Mouse (Mus musculus): ENCODE data around the gene Rnf130. TPM values are rescaled to one million over a fixed set of nuclear protein-coding genes. Genes with fewer than 3 reads are reported as not detected.
"Not testable (repeated sequence)": the region's sequence is repeated elsewhere in the genome, so short reads cannot be mapped to it uniquely, and the experiment has no call there.

Gene Rnf130
- polyA plus RNA-seq, 1 experiment from 2014 or later = 64.1 TPM

DNA sequence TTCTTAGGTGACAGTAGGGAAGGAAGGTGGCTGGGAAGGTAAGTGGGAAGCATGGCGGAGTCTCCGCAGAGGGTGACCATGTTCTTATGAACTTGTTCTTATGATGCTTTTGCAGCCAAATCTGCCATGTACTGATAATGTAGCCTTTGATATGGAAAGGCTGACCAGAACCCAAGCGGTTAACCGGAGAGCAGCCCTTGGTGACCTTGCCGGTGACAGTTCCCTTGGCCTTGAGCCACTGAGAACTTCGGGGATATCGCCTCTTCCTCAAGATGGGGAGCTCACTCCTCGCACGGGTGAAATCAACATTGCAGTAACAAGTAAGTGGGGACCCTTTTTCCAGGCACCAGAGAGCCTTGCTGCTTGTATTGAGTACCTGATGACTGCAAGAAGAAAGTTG lies 70.5 kb downstream of the Rnf130 start:
- no peak overlapping the region for H3K9ac ChIP-seq
- no peak overlapping the region for H3K4me3 ChIP-seq
- ATAC-seq = no peak
- H3K36me3 ChIP-seq (ENCODE audit: poor library complexity, severe bottlenecking) = peaks cover 84% of the 10 kb centered on the region
- H3K4me1 ChIP-seq = peaks cover 8% of the 10 kb centered on the region
- H3K9me3 ChIP-seq (replicated peaks) = no peaks in the 10 kb centered on the region
- H3K4me2 ChIP-seq = no peak overlapping the region
- WGBS = 95% methylated on average over 9 of the region's 9 CpGs
- H3K27ac ChIP-seq = no peak overlapping the region
- H3K27me3 ChIP-seq = no peaks in the 10 kb centered on the region

DNA sequence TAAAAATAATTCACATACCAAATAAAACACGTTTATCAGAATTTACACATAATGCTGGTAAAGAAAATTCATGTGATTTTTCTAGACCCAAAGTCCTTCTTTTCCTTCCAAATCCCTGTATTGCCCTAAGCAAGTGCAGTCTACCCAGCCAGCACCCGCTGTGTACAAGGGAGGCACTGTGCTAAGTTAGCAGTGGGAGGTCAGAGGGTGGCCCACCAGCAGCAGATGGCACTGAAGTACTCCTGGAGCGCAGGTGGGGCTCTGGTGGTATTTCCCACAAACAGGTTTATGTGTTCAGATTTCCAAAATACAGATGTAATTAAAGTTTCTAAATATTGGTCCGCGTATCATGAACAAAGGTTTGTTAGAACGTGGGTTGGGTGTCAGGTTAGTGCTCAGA lies 71.9 kb downstream of the Rnf130 start:
- no peaks in the 10 kb centered on the region for H3K9me3 ChIP-seq (replicated peaks)
- 96% methylated on average over 6 of the region's 6 CpGs for WGBS
- H3K4me3 ChIP-seq = no peak overlapping the region
- no peaks in the 10 kb centered on the region for H3K27me3 ChIP-seq
- H3K27ac ChIP-seq = no peak overlapping the region
- no peak for ATAC-seq
- H3K36me3 ChIP-seq (ENCODE audit: poor library complexity, severe bottlenecking) = peaks cover 76% of the 10 kb centered on the region
- no peak overlapping the region for H3K4me2 ChIP-seq
- no peak overlapping the region for H3K9ac ChIP-seq
- no peaks in the 10 kb centered on the region for H3K4me1 ChIP-seq

DNA sequence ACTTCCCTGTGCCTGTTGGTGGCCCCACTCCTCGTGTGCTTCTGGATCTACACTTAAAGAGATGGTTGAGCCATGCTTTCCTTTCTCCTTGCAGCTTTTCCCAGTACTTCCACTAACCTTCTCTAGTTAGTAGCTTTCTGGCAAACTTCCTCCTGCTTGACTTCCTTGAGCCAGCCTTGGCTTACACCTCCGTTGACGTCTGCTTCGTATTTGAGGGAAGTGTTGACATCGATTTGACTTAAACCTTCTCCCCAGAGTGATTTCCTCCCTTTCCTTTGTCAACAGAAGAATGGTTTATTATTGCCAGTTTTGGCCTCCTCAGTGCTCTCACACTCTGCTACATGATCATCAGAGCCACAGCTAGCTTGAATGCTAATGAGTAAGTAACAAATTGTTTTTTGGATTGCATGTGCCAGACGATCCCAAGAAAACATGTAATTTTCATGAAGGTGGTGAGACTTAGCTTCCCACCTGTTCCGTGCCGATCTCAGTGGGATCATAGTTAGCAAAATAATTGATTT lies 73.9 kb downstream of the Rnf130 start:
- 82% methylated on average over 8 of the region's 8 CpGs for WGBS

DNA sequence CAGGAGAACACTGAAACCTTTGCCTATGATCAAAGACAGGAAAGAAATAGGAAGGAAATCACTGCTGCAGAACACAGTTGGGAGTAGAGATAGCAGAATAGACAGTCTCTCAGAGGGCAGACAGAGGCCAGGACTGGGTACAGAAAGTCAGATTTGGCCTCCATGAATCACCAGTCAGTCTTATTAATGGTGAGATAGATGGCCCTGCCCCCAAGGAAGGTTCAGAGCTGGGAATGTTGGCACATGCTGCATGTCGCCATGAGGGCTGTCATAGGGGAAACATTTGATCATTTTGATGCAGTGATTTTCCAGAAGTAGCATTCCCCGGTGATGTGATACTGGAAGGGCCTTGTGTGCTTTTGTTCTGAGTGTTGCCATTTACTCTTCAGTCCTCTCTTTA lies 74.5 kb downstream of the Rnf130 start:
- no peaks in the 10 kb centered on the region for H3K27me3 ChIP-seq
- peaks cover 76% of the 10 kb centered on the region for H3K36me3 ChIP-seq (ENCODE audit: poor library complexity, severe bottlenecking)
- no peak overlapping the region for H3K4me2 ChIP-seq
- H3K4me3 ChIP-seq = no peak overlapping the region
- H3K9me3 ChIP-seq (replicated peaks) = no peaks in the 10 kb centered on the region
- H3K27ac ChIP-seq = no peak overlapping the region
- WGBS = 90% methylated on average over 2 of the region's 2 CpGs
- no peak overlapping the region for H3K9ac ChIP-seq
- no peaks in the 10 kb centered on the region for H3K4me1 ChIP-seq
- ATAC-seq = no peak

More for the DNA sequence above, 73.9 kb downstream of the Rnf130 start:
- no peaks in the 10 kb centered on the region for H3K9me3 ChIP-seq (replicated peaks)
- no peak overlapping the region for H3K9ac ChIP-seq
- H3K4me2 ChIP-seq = no peak overlapping the region
- H3K36me3 ChIP-seq (ENCODE audit: poor library complexity, severe bottlenecking) = peaks cover 74% of the 10 kb centered on the region
- no peak overlapping the region for H3K4me3 ChIP-seq
- no peak overlapping the region for H3K27ac ChIP-seq
- no peak for ATAC-seq
- no peaks in the 10 kb centered on the region for H3K27me3 ChIP-seq
- H3K4me1 ChIP-seq = no peaks in the 10 kb centered on the region

DNA sequence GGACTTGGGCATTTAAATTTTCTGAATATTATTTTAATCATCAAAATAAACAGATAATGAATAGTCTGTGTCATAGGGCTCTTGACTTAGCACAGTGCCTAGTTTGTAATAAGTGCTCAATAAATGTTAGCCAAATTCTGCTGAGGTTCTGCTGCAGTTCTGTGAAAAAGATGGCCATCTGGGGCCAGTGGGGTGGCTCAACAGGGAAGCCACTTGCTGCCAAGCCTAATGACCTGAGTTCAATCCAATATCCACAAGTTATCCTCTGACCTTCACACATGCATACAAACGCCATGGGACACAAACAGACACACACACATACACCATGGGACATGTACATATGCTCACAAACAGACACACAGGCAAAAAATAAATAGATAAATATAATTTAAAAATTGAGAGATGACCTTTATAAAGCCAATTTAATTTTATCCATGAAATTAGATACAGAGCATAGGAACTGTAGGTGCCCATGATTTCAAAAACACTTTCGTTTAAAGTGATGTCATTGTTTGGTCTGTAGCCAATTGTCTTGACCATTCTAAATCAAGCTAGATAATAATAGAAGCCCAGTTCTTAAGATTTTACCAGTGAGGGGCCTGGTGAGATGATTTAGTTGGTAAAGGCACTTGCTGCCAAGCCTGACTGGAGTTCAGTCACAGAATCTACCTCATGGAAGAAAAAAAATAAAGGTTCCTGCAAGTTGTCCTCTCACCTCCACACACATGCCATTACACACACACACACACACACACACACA lies 75.6 kb downstream of the Rnf130 start:
- Histone ChIP-seq H3K4me3 (no peak overlapping the region), H3K4me2 (no peak overlapping the region), H3K9ac (no peak overlapping the region), H3K4me1 (no peaks in the 10 kb centered on the region), H3K27ac (no peak overlapping the region), H3K36me3 (ENCODE audit: poor library complexity, severe bottlenecking) (peaks cover 73% of the 10 kb centered on the region), H3K9me3 (replicated peaks) (no peaks in the 10 kb centered on the region), H3K27me3 (no peaks in the 10 kb centered on the region)
- WGBS = 90% methylated on average over 2 of the region's 2 CpGs
- ATAC-seq = no peak

DNA sequence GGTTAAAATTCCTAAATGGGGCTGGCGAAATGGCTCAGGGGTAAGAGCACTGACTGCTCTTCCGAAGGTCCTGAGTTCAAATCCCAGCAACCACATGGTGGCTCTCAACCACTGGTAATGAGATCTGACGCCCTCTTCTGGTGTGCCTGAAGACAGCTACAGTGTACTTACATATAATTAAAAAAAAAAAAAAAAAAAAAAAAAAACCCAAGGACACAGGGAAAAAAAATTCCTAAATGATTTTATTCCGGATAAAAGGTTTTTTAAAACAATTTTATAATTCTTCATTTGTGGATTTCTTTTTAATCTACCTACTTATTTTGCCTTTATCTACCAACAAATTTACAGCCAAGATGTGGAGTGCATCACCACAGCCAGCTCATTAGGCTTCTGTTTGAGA lies 76.8 kb downstream of the Rnf130 start:
- 90% methylated on average over 4 of the region's 4 CpGs for WGBS
- not testable (repeated sequence) for H3K9ac ChIP-seq; ATAC-seq; H3K27me3 ChIP-seq; H3K9me3 ChIP-seq (replicated peaks); H3K4me1 ChIP-seq; H3K4me3 ChIP-seq; H3K27ac ChIP-seq; H3K4me2 ChIP-seq
- H3K36me3 ChIP-seq (ENCODE audit: poor library complexity, severe bottlenecking) = peaks cover 71% of the 10 kb centered on the region

DNA sequence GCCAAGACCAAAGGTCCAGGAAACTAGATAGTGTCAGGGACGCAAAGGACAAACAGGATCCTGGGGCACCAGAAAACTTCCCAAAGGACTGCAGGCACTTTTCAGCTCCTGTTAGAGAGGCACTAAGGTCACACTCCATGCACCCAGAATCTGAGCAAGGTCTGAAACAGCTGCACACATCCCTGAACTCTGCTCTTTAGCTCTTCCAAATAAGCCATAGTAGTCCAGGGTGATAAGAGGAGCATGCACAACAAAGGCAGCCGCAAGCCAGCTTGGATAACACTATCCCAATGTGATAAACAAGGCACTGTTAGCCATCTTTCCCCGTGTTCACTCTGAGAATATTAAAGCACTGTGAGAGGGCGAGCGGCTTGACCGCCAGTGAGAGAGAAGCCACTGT lies 78.9 kb downstream of the Rnf130 start:
- 92% methylated on average over 6 of the region's 6 CpGs for WGBS
- ATAC-seq = no peak

DNA sequence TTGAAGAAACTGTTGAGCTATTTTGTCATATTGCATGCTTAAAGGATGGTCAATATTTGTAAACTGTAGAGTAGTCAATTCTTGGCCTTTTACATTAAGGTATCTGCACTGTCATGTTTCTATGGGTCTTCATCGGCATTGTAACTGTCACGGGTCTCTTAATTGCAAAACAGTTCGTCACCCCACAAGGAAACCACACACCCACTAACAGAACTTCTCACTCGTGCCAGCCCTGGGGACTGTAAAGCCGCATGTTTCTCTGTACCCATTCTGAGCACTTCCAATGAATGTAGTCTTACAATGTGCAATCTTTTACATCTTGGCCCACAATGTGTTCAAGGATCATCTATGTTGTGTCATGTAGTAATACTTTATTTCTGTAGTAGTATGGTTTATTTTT lies 80.1 kb downstream of the Rnf130 start:
- Histone ChIP-seq H3K27me3 (no peaks in the 10 kb centered on the region), H3K36me3 (ENCODE audit: poor library complexity, severe bottlenecking) (peaks cover 53% of the 10 kb centered on the region), H3K4me3 (no peak overlapping the region), H3K9me3 (replicated peaks) (no peaks in the 10 kb centered on the region), H3K27ac (no peak overlapping the region), H3K4me2 (no peak overlapping the region), H3K4me1 (no peaks in the 10 kb centered on the region), H3K9ac (no peak overlapping the region)
- ATAC-seq = no peak
- 93% methylated on average over 5 of the region's 5 CpGs for WGBS

More for the DNA sequence above, 78.9 kb downstream of the Rnf130 start:
- Histone ChIP-seq H3K9ac (no peak overlapping the region), H3K36me3 (ENCODE audit: poor library complexity, severe bottlenecking) (peaks cover 59% of the 10 kb centered on the region), H3K4me1 (no peaks in the 10 kb centered on the region), H3K4me2 (no peak overlapping the region), H3K9me3 (replicated peaks) (no peaks in the 10 kb centered on the region), H3K4me3 (no peak overlapping the region), H3K27me3 (no peaks in the 10 kb centered on the region), H3K27ac (no peak overlapping the region)

DNA sequence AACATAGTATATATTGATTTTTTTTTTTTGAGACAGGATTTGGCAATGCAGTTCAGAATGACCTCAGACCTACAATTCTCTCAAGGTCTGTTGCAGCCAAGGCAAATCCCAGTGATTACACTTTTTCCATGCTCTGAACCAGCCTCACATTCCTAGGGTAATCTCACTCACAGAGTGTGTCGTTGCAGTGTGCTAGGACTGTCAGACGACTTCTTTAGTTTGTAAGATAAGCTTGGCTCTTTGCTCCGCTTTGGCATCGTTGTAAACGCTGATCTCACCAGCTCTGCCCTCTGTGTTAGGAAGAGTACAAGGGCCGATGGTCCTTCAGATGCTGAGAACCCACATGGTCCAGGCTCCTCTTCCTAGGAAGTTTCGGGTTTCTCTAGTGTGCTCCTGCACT lies 80.9 kb downstream of the Rnf130 start:
- Histone ChIP-seq H3K27ac (no peak overlapping the region), H3K27me3 (no peaks in the 10 kb centered on the region), H3K9me3 (replicated peaks) (no peaks in the 10 kb centered on the region), H3K36me3 (ENCODE audit: poor library complexity, severe bottlenecking) (peaks cover 51% of the 10 kb centered on the region), H3K4me2 (no peak overlapping the region), H3K9ac (no peak overlapping the region), H3K4me1 (no peaks in the 10 kb centered on the region), H3K4me3 (no peak overlapping the region)
- 90% methylated on average over 7 of the region's 7 CpGs for WGBS
- ATAC-seq = no peak

DNA sequence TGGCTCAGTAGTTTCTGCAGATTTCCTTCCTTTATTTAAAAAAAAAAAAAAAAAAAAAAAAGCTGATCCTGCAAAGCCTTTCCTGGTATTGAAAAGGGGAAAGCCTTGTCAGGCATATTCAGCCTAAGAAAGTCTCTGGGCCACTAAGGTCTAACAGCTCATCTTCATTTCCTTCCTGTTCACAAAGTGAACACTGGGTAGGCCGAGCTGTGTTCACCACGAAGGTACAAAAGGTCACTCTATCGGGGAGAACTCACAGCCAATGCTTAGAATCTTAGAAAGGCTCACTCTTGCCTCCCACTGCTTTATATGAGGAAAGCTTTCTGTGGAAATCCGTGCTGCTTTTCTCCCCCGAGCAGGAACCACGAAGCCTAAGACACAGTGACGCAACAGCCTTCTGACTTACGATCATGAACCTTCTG lies 83.7 kb downstream of the Rnf130 start:
- Histone ChIP-seq H3K9ac (no peak overlapping the region), H3K36me3 (ENCODE audit: poor library complexity, severe bottlenecking) (peaks cover 36% of the 10 kb centered on the region), H3K4me1 (no peaks in the 10 kb centered on the region), H3K27ac (no peak overlapping the region), H3K9me3 (replicated peaks) (no peaks in the 10 kb centered on the region), H3K4me3 (no peak overlapping the region), H3K27me3 (no peaks in the 10 kb centered on the region), H3K4me2 (no peak overlapping the region)
- 86% methylated on average over 8 of the region's 8 CpGs for WGBS
- ATAC-seq = no peak

DNA sequence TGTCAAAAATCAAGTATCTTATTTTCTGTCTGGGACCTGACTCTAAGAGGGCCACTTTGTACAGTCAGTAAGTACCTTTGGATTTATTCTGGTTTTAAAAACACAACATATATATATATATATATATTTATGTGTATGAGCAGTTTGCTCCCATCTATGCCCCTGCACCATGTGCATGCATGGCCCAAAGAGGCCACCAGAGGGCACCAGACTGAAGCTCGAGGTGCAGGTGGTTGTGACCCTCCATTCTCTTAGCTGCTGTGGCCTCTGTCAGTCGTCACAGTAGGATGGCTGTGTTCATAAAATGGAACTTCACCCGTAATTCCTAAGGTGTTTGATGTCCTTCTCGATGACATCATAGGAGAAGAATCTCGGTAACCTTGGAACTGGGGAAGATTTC lies 89.2 kb downstream of the Rnf130 start:
- peaks cover 29% of the 10 kb centered on the region for H3K36me3 ChIP-seq (ENCODE audit: poor library complexity, severe bottlenecking)
- no peaks in the 10 kb centered on the region for H3K4me1 ChIP-seq
- no peak overlapping the region for H3K4me2 ChIP-seq
- no peak overlapping the region for H3K9ac ChIP-seq
- H3K27me3 ChIP-seq = no peaks in the 10 kb centered on the region
- H3K27ac ChIP-seq = no peak overlapping the region
- H3K9me3 ChIP-seq (replicated peaks) = no peaks in the 10 kb centered on the region
- 17% methylated on average over 5 of the region's 5 CpGs for WGBS
- peak; percentile 68; the same call in 1 of the 2 replicates for ATAC-seq
- no peak overlapping the region for H3K4me3 ChIP-seq

DNA sequence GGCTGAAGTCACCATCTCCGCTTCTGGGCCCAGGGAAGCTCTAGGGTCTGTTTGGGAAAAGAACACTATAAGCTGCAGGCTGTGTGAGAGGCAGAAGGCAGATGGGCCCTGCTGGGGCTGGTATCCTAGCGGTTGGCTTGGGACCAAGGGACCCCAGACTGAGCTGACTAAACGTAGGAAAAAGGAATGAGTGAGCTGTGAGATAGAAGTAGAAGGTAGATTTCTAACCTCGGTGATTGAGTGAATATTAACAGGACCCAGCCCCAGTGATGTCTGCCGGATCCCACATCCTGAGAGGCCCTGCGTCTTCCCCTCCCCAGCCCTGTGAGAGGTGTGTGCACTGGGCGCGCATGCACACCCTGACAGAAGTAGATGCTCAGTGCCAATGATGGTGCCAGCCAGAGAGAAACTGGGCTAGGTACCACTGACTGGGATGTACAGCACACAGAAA lies 97.5 kb downstream of the Rnf130 start:
- 92% methylated on average over 8 of the region's 8 CpGs for WGBS
- Histone ChIP-seq H3K9me3 (replicated peaks) (no peaks in the 10 kb centered on the region), H3K9ac (no peak overlapping the region), H3K27ac (no peak overlapping the region; the same call in 1 of the 2 replicates), H3K36me3 (ENCODE audit: poor library complexity, severe bottlenecking) (peaks cover 33% of the 10 kb centered on the region), H3K27me3 (no peaks in the 10 kb centered on the region), H3K4me2 (no peak overlapping the region), H3K4me1 (no peaks in the 10 kb centered on the region), H3K4me3 (no peak overlapping the region)
- peak; percentile 41; the same call in 1 of the 2 replicates for ATAC-seq

DNA sequence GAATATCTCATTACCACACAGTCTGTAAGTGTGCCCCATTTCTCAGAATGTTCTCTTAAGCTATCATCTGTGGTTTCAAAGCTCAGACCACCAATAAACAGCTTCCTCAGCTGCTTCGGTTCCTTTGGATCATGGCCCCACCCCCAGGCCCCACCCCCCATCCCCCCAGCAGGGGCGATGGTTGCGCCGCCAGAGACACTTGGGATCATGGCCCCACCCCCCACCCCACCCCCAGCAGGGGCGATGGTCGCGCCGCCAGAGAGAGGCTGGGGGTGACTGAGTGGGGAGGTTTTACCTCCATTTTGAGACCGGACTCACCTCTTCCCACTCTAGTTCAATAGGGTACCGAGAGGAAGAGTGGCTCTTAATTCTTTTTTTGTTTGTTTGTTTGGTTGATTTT lies 102.6 kb downstream of the Rnf130 start:
- Histone ChIP-seq H3K9ac (no peak overlapping the region), H3K4me2 (peak overlapping the region; percentile 20), H3K27ac (no peak overlapping the region), H3K36me3 (ENCODE audit: poor library complexity, severe bottlenecking) (no peaks in the 10 kb centered on the region), H3K4me1 (peaks cover 10% of the 10 kb centered on the region), H3K9me3 (replicated peaks) (no peaks in the 10 kb centered on the region), H3K4me3 (no peak overlapping the region), H3K27me3 (no peaks in the 10 kb centered on the region)
- WGBS = 4% methylated on average over 10 of the region's 10 CpGs
- ATAC-seq = no peak
